Comparison of ENCODE assay signal across 29 mouse cellular contexts in the genomic region with DNA sequence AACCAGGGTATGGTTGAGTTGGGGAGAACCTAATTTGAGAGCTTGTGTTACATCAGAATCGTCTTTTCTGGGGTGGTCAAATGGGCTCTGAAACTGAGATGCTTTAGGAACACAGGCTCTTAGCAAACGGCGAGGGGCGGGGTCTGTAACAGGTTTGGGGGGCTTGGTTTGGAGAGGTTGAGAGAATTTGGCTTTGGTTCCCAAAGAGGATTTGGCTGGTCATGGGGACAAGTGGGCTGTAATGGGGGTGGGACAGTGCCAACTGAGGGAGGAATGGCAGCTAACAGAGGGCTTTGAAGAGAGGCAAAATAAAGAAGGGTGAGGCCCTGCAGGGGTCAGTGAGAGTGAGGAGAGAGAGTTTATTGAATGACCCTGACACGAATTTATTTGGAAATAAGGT. TPM values are rescaled to one million over a fixed set of nuclear protein-coding genes. Genes with fewer than 3 reads are reported as not detected.
DNase-seq lines count a peak whose midpoint lies in the region; ATAC-seq and TF ChIP-seq lines count a peak whose summit lies in the region.
"Had no signal": no experiment of that assay in that cellular context is flagged by ENCODE, and none has a peak within 500 bp of the region (broad histone marks: within the 10 kb centered on the region; RNA-seq: fewer than 3 reads in every experiment).

No protein-coding gene starts in this region.

- no peak overlapping the region for H3K4me2 ChIP-seq in midbrain, embryonic 11.5 days
- H3K4me2 ChIP-seq in midbrain, postnatal 0 days (ENCODE audit: low read depth, low read length, poor library complexity, severe bottlenecking): no peak overlapping the region
- H3K4me2 ChIP-seq in stomach, postnatal 0 days (replicated peaks; ENCODE audit: low read depth): no peak overlapping the region
- H3K4me2 ChIP-seq: forebrain, embryonic 15.5 days; heart, embryonic 11.5 days; hindbrain, embryonic 12.5 days; hindbrain, embryonic 15.5 days had no signal

- H3K9ac ChIP-seq in midbrain, embryonic 11.5 days (ENCODE audit: low read length): no peak overlapping the region
- H3K9ac ChIP-seq in midbrain, postnatal 0 days (replicated peaks; ENCODE audit: low read length, poor library complexity, severe bottlenecking): no peak overlapping the region
- H3K9ac ChIP-seq in stomach, postnatal 0 days (ENCODE audit: low read length): no peak overlapping the region
- H3K9ac ChIP-seq: forebrain, embryonic 15.5 days; hindbrain, embryonic 12.5 days; hindbrain, embryonic 15.5 days had no signal

- H3K27ac ChIP-seq in midbrain, embryonic 11.5 days (ENCODE audit: low read depth, low read length): no peak overlapping the region
- no peak overlapping the region for H3K27ac ChIP-seq in midbrain, postnatal 0 days (ENCODE audit: low read depth, low read length)
- H3K27ac ChIP-seq in stomach, postnatal 0 days (replicated peaks): no peak overlapping the region
- H3K27ac ChIP-seq: forebrain, embryonic 10.5 days; forebrain, embryonic 15.5 days; hindbrain, embryonic 12.5 days; hindbrain, embryonic 15.5 days had no signal

- no peak for TF ChIP-seq CTCF in midbrain, postnatal 0 days (IDR thresholded peaks at IDR 0.05)
- TF ChIP-seq CTCF in stomach, postnatal 0 days (IDR thresholded peaks at IDR 0.05; ENCODE audit: low read depth): no peak

- no peaks in the 10 kb centered on the region for H3K9me3 ChIP-seq in midbrain, embryonic 11.5 days (ENCODE audit: control insufficient read depth, low read length)
- H3K9me3 ChIP-seq in midbrain, postnatal 0 days (ENCODE audit: low read length): no peaks in the 10 kb centered on the region
- no peaks in the 10 kb centered on the region for H3K9me3 ChIP-seq in stomach, postnatal 0 days (ENCODE audit: control insufficient read depth, low read length)
- H3K9me3 ChIP-seq: forebrain, embryonic 10.5 days; forebrain, embryonic 15.5 days; hindbrain, embryonic 12.5 days; hindbrain, embryonic 15.5 days had no signal

- H3K4me3 ChIP-seq in midbrain, embryonic 11.5 days (ENCODE audit: low read depth, low read length): no peak overlapping the region
- H3K4me3 ChIP-seq in midbrain, postnatal 0 days (ENCODE audit: low read depth, low read length): no peak overlapping the region
- no peak overlapping the region for H3K4me3 ChIP-seq in stomach, postnatal 0 days (ENCODE audit: low read depth, low read length)
- H3K4me3 ChIP-seq: forebrain, embryonic 10.5 days; forebrain, embryonic 15.5 days; hindbrain, embryonic 12.5 days; hindbrain, embryonic 15.5 days had no signal

- no peak for TF ChIP-seq EP300 in stomach, postnatal 0 days (optimal IDR thresholded peaks at IDR 0.05)

- DNase-seq in heart, adult 11 months: peak; percentile 83
- DNase-seq in heart, adult 18-20 months: no peak
- DNase-seq in midbrain, embryonic 11.5 days (ENCODE audit: low spot score, missing footprints): peak; percentile 76
- DNase-seq in midbrain, postnatal 0 days (ENCODE audit: low spot score): no peak
- peak; percentile 11 for DNase-seq in stomach, postnatal 0 days (ENCODE audit: low spot score)
- DNase-seq in left cerebral cortex, adult 8-10 months (ENCODE audit: low spot score in 2 of 2): no peak
- DNase-seq: adrenal gland, adult 2 months; adrenal gland, postnatal 36 days; cerebellum, adult 18-20 months; cerebellum, adult 9-10 months; cerebellum, postnatal 14 days; gastrocnemius, postnatal 25 days had no signal

- 69% methylated on average over 5 of the region's 5 CpGs for WGBS in midbrain, embryonic 11.5 days
- 65% methylated on average over 5 of the region's 5 CpGs for WGBS in midbrain, postnatal 0 days
- WGBS in stomach, postnatal 0 days: 55% methylated on average over 5 of the region's 5 CpGs

- ATAC-seq in midbrain, embryonic 11.5 days (ENCODE audit: low FRiP score): no peak
- no peak for ATAC-seq in midbrain, postnatal 0 days (ENCODE audit: low FRiP score)
- no peak for ATAC-seq in stomach, postnatal 0 days (ENCODE audit: low FRiP score, low TSS enrichment)
- ATAC-seq: CD4-positive, CD25-positive, alpha-beta regulatory T cell, adult 4 months; forebrain, embryonic 15.5 days had no signal

- H3K4me1 ChIP-seq in midbrain, embryonic 11.5 days (ENCODE audit: control insufficient read depth, insufficient read depth, low read length): no peaks in the 10 kb centered on the region
- H3K4me1 ChIP-seq in midbrain, postnatal 0 days (ENCODE audit: insufficient read depth, low read length): no peaks in the 10 kb centered on the region
- no peaks in the 10 kb centered on the region for H3K4me1 ChIP-seq in stomach, postnatal 0 days (replicated peaks; ENCODE audit: control insufficient read depth, insufficient read depth)
- H3K4me1 ChIP-seq: hindbrain, embryonic 12.5 days; hindbrain, embryonic 15.5 days had no signal

- 0 out of 2 replicates have a peak, but pooled peaks cover 2% of the 10 kb centered on the region for H3K27me3 ChIP-seq in midbrain, embryonic 11.5 days (ENCODE audit: control insufficient read depth, insufficient read depth, low read length)
- 0 out of 2 replicates have a peak, but pooled peaks cover 6% of the 10 kb centered on the region for H3K27me3 ChIP-seq in midbrain, postnatal 0 days (ENCODE audit: insufficient read depth, low read length)
- H3K27me3 ChIP-seq in stomach, postnatal 0 days (ENCODE audit: control insufficient read depth, insufficient read depth, low read length): no peaks in the 10 kb centered on the region

- no peaks in the 10 kb centered on the region for H3K36me3 ChIP-seq in midbrain, embryonic 11.5 days (ENCODE audit: control insufficient read depth, insufficient read depth, low read length)
- no peaks in the 10 kb centered on the region for H3K36me3 ChIP-seq in midbrain, postnatal 0 days (ENCODE audit: insufficient read depth, low read length)
- H3K36me3 ChIP-seq in stomach, postnatal 0 days (ENCODE audit: control insufficient read depth, insufficient read depth, low read length): no peaks in the 10 kb centered on the region
- H3K36me3 ChIP-seq: forebrain, embryonic 10.5 days; forebrain, embryonic 15.5 days; hindbrain, embryonic 12.5 days; hindbrain, embryonic 15.5 days had no signal

RNA-seq across cellular contexts. Expression of gene Urah, which starts 4.7 kb away (rescaled TPM):
- 1 to 10 TPM in 1 of 2 experiments, under 1 TPM in 1; 0.77 to 2.4 TPM for total RNA-seq in heart, adult 18-20 months (2021)
- polyA plus RNA-seq in midbrain, embryonic 11.5 days (2014; fragmentation: Nextera tagmentation; extraction: Ambion mirVana): not detected in 2 replicates
- 0.71 TPM in 1 of 2 replicates, not detected in the other for total RNA-seq in midbrain, postnatal 0 days (2014; rRNA removed)
- polyA plus RNA-seq in midbrain, postnatal 0 days (2015; fragmentation: Nextera tagmentation; extraction: Ambion mirVana): 0.23 and 0.26 TPM in 2 replicates
- polyA plus RNA-seq in stomach, postnatal 0 days (2015; fragmentation: Nextera tagmentation; extraction: Ambion mirVana): 21.9 and 22.7 TPM in 2 replicates
- 10 to 100 TPM in 1 of 4 experiments, 1 to 10 TPM in 3; 6.2 to 13.1 (median 8.4) TPM for total RNA-seq in left cerebral cortex, adult 8-10 months (2022)
- total RNA-seq: gastrocnemius, adult 8-10 months; gastrocnemius, postnatal 25 days; hematopoietic stem cell, adult 5-6 weeks; MEL had no signal
- polyA plus RNA-seq: C2C12; CD4-positive, CD25-positive, alpha-beta regulatory T cell, adult 4 months; forebrain, embryonic 15.5 days; heart, embryonic 11.5 days; heart, embryonic 14.5 days; hindbrain, embryonic 12.5 days had no signal

RNA-seq across cellular contexts. Expression of gene Scgb1c1, which starts 5.8 kb away (rescaled TPM):
- 10 to 100 TPM; 30.5 to 32.9 TPM for total RNA-seq in heart, adult 18-20 months (2021)
- not detected in 2 replicates for polyA plus RNA-seq in midbrain, embryonic 11.5 days (2014; fragmentation: Nextera tagmentation; extraction: Ambion mirVana)
- not detected in 2 replicates for total RNA-seq in midbrain, postnatal 0 days (2014; rRNA removed)
- not detected in 2 replicates for polyA plus RNA-seq in midbrain, postnatal 0 days (2015; fragmentation: Nextera tagmentation; extraction: Ambion mirVana)
- polyA plus RNA-seq in stomach, postnatal 0 days (2015; fragmentation: Nextera tagmentation; extraction: Ambion mirVana): not detected in 2 replicates
- not detected for total RNA-seq in left cerebral cortex, adult 8-10 months (2022)
- total RNA-seq: adrenal gland, adult 2 months; adrenal gland, postnatal 36 days; gastrocnemius, adult 8-10 months; gastrocnemius, postnatal 25 days; hematopoietic stem cell, adult 5-6 weeks; MEL had no signal
- polyA plus RNA-seq: adrenal gland, adult 2 months; C2C12; CD4-positive, CD25-positive, alpha-beta regulatory T cell, adult 4 months; embryonic facial prominence, embryonic 11.5 days; forebrain, embryonic 10.5 days; forebrain, embryonic 15.5 days; heart, embryonic 11.5 days; heart, embryonic 14.5 days; hindbrain, embryonic 12.5 days; hindbrain, embryonic 15.5 days had no signal

RNA-seq across cellular contexts. Expression of gene Odf3, which starts 8.0 kb away (rescaled TPM):
- not detected for total RNA-seq in heart, adult 18-20 months (2021)
- not detected in 2 replicates for polyA plus RNA-seq in midbrain, embryonic 11.5 days (2014; fragmentation: Nextera tagmentation; extraction: Ambion mirVana)
- total RNA-seq in midbrain, postnatal 0 days (2014; rRNA removed): not detected in 2 replicates
- 0.17 and 0.22 TPM in 2 replicates for polyA plus RNA-seq in midbrain, postnatal 0 days (2015; fragmentation: Nextera tagmentation; extraction: Ambion mirVana)
- not detected in 2 replicates for polyA plus RNA-seq in stomach, postnatal 0 days (2015; fragmentation: Nextera tagmentation; extraction: Ambion mirVana)
- under 1 TPM in 1 of 4 experiments, not detected in 3; 0.36 TPM for total RNA-seq in left cerebral cortex, adult 8-10 months (2022)
- total RNA-seq: gastrocnemius, adult 8-10 months; gastrocnemius, postnatal 25 days; heart, adult 8-10 months; heart, postnatal 25 days; hematopoietic stem cell, adult 5-6 weeks; MEL had no signal
- polyA plus RNA-seq: CD4-positive, CD25-positive, alpha-beta regulatory T cell, adult 4 months; embryonic facial prominence, embryonic 11.5 days; embryonic facial prominence, embryonic 14.5 days; forebrain, embryonic 10.5 days; heart, embryonic 11.5 days; heart, embryonic 14.5 days; heart, postnatal 0 days; hindbrain, embryonic 12.5 days; hindbrain, embryonic 15.5 days had no signal

RNA-seq across cellular contexts. Expression of gene Gm45785, which starts 16.6 kb away (rescaled TPM):
- not detected for total RNA-seq in heart, adult 18-20 months (2021)
- not detected in 2 replicates for polyA plus RNA-seq in midbrain, embryonic 11.5 days (2014; fragmentation: Nextera tagmentation; extraction: Ambion mirVana)
- total RNA-seq in midbrain, postnatal 0 days (2014; rRNA removed): 0.27 and 2.5 TPM in 2 replicates
- polyA plus RNA-seq in midbrain, postnatal 0 days (2015; fragmentation: Nextera tagmentation; extraction: Ambion mirVana): 0.20 TPM in 1 of 2 replicates, not detected in the other
- not detected in 2 replicates for polyA plus RNA-seq in stomach, postnatal 0 days (2015; fragmentation: Nextera tagmentation; extraction: Ambion mirVana)
- total RNA-seq in left cerebral cortex, adult 8-10 months (2022): 1 to 10 TPM; 1.0 to 2.9 (median 2.5) TPM
- total RNA-seq: adrenal gland, adult 2 months; gastrocnemius, adult 8-10 months; gastrocnemius, postnatal 25 days; heart, adult 8-10 months; heart, postnatal 25 days; MEL had no signal
- polyA plus RNA-seq: C2C12; CD4-positive, CD25-positive, alpha-beta regulatory T cell, adult 4 months; embryonic facial prominence, embryonic 11.5 days; embryonic facial prominence, embryonic 14.5 days; forebrain, embryonic 10.5 days; forebrain, embryonic 15.5 days; gonadal fat pad, adult 2 months; heart, embryonic 11.5 days; heart, embryonic 14.5 days; heart, postnatal 0 days; hindbrain, embryonic 12.5 days; hindbrain, embryonic 15.5 days had no signal

RNA-seq across cellular contexts. Expression of gene Ric8a, which starts 17.2 kb away (rescaled TPM):
- total RNA-seq in heart, adult 18-20 months (2021): 10 to 100 TPM; 18.4 to 21.2 TPM
- 60.4 and 65.5 TPM in 2 replicates for polyA plus RNA-seq in midbrain, embryonic 11.5 days (2014; fragmentation: Nextera tagmentation; extraction: Ambion mirVana)
- 81.2 and 127 TPM in 2 replicates for total RNA-seq in midbrain, postnatal 0 days (2014; rRNA removed)
- 91.8 and 98.1 TPM in 2 replicates for polyA plus RNA-seq in midbrain, postnatal 0 days (2015; fragmentation: Nextera tagmentation; extraction: Ambion mirVana)
- polyA plus RNA-seq in stomach, postnatal 0 days (2015; fragmentation: Nextera tagmentation; extraction: Ambion mirVana): 49.0 and 49.1 TPM in 2 replicates
- 10 to 100 TPM; 60.1 to 70.0 (median 64.9) TPM for total RNA-seq in left cerebral cortex, adult 8-10 months (2022)

Comparison
In these comparisons a context has a peak if more than half of its experiments do, and no peak if none do; other contexts are left out.
1. DNase-seq: peak in heart, adult 11 months (single experiment), midbrain, embryonic 11.5 days (single experiment) and stomach, postnatal 0 days (single experiment); none in heart, adult 18-20 months (0 of 2), midbrain, postnatal 0 days (single experiment) and left cerebral cortex, adult 8-10 months (0 of 2).
2. RNA of gene Scgb1c1, which starts 5.8 kb away (total RNA-seq): 30.5 to 32.9 TPM in heart, adult 18-20 months; not detected in midbrain, postnatal 0 days and not detected in left cerebral cortex, adult 8-10 months; every median in the first group is over 10 times any median in the second.